Mouse (Mus musculus): ENCODE results near the gene Kmt2c. TPM values are rescaled to one million over a fixed set of nuclear protein-coding genes. Genes with fewer than 3 reads are reported as not detected.

Gene Kmt2c
- total and polyA plus RNA-seq, 2 experiments from 2014 or later, result 11.6 to 49.4 TPM

DNA sequence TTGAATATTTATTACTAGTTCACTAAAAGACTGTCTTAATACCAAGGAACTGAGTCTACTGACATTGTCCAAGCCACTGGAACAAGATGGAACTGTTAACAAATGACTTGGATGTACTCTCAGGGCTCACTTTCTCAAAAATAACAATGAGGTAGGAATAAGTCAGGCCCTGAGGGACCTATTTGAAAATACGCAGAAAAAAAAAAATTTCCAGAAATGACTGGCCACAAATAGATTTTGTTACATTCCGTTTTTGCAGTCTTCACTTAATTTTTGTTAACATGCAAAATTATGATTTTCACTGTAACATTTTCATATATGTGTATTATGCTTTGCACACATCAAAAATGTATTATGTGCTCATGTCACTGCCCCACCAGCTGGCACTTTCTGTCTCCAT, 167.3 kb downstream of the Kmt2c start:
- no peaks in the 10 kb centered on the region for H3K27me3 ChIP-seq (ENCODE audit: insufficient read depth, low read length)
- H3K4me1 ChIP-seq (ENCODE audit: insufficient read depth, low read length), result no peaks in the 10 kb centered on the region
- H3K4me2 ChIP-seq (ENCODE audit: low read depth, low read length, poor library complexity, severe bottlenecking), result no peak overlapping the region
- no peak overlapping the region for H3K27ac ChIP-seq (ENCODE audit: low read depth, low read length)
- peaks cover 12% of the 10 kb centered on the region; the same call in 1 of the 2 replicates for H3K36me3 ChIP-seq (ENCODE audit: insufficient read depth, low read length)
- no peak for ATAC-seq (ENCODE audit: low FRiP score)
- TF ChIP-seq CTCF (IDR thresholded peaks at IDR 0.05), result no peak
- no peaks in the 10 kb centered on the region for H3K9me3 ChIP-seq (ENCODE audit: low read length)
- 92% methylated on average over 2 of the region's 2 CpGs for WGBS
- no peak for DNase-seq (ENCODE audit: low spot score)
- no peak overlapping the region for H3K9ac ChIP-seq (replicated peaks; ENCODE audit: low read length, poor library complexity, severe bottlenecking)
- H3K4me3 ChIP-seq (ENCODE audit: low read depth, low read length), result no peak overlapping the region

DNA sequence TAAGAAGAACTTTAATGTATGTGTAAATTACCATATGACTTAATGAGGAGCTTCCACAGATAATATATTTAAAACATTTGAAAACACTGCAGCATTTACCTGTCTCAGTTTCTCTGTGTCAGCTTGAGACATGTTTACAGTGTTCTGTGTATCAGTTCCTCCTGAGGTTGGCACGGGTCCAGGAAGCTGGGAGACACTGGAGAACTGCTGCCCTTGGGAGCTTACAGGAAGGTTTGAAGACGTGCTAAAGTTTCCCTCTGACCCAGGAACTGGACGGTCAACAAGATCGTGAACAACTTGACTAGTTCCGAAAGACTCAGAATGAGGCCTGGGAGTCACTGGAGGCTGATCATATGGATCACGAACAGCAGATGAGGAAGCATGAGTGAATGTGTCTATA, 184.7 kb downstream of the Kmt2c start:
- H3K4me3 ChIP-seq (ENCODE audit: low read depth, low read length), result no peak overlapping the region
- no peaks in the 10 kb centered on the region for H3K27me3 ChIP-seq (ENCODE audit: insufficient read depth, low read length)
- H3K4me2 ChIP-seq (ENCODE audit: low read depth, low read length, poor library complexity, severe bottlenecking), result no peak overlapping the region
- TF ChIP-seq CTCF (IDR thresholded peaks at IDR 0.05), result no peak
- H3K9me3 ChIP-seq (ENCODE audit: low read length), result no peaks in the 10 kb centered on the region
- WGBS, result 90% methylated on average over 6 of the region's 6 CpGs
- DNase-seq (ENCODE audit: low spot score), result no peak
- H3K4me1 ChIP-seq (ENCODE audit: insufficient read depth, low read length), result no peaks in the 10 kb centered on the region
- H3K36me3 ChIP-seq (ENCODE audit: insufficient read depth, low read length), result peaks cover 36% of the 10 kb centered on the region
- H3K27ac ChIP-seq (ENCODE audit: low read depth, low read length), result no peak overlapping the region
- no peak for ATAC-seq (ENCODE audit: low FRiP score)
- no peak overlapping the region for H3K9ac ChIP-seq (replicated peaks; ENCODE audit: low read length, poor library complexity, severe bottlenecking)

- no peak overlapping the region for H3K9ac ChIP-seq (replicated peaks; ENCODE audit: low read length, poor library complexity, severe bottlenecking)
These were observed 188.4 kb downstream of the Kmt2c start for GRCm38 (mm10) chr5:25310226-25310625.

GRCm38 (mm10) chr5:25296830-25297229, 201.8 kb downstream of the Kmt2c start:
- H3K27me3 ChIP-seq (ENCODE audit: insufficient read depth, low read length), result no peaks in the 10 kb centered on the region
- H3K4me3 ChIP-seq (ENCODE audit: low read depth, low read length), result no peak overlapping the region
- no peak for TF ChIP-seq CTCF (IDR thresholded peaks at IDR 0.05)
- no peak overlapping the region for H3K4me2 ChIP-seq (ENCODE audit: low read depth, low read length, poor library complexity, severe bottlenecking)
- no peak overlapping the region for H3K27ac ChIP-seq (ENCODE audit: low read depth, low read length)
- peaks cover 29% of the 10 kb centered on the region for H3K36me3 ChIP-seq (ENCODE audit: insufficient read depth, low read length)
- H3K9ac ChIP-seq (replicated peaks; ENCODE audit: low read length, poor library complexity, severe bottlenecking), result no peak overlapping the region
- H3K4me1 ChIP-seq (ENCODE audit: insufficient read depth, low read length), result no peaks in the 10 kb centered on the region
- DNase-seq (ENCODE audit: low spot score) (peak; percentile 2), ATAC-seq (ENCODE audit: low FRiP score) (no peak)
- 30% methylated on average over 3 of the region's 3 CpGs for WGBS
- H3K9me3 ChIP-seq (ENCODE audit: low read length), result no peaks in the 10 kb centered on the region

More at GRCm38 (mm10) chr5:25310226-25310625, 188.4 kb downstream of the Kmt2c start:
- DNase-seq (ENCODE audit: low spot score) (no peak), ATAC-seq (ENCODE audit: low FRiP score) (no peak)
- no peaks in the 10 kb centered on the region for H3K27me3 ChIP-seq (ENCODE audit: insufficient read depth, low read length)
- peaks cover 34% of the 10 kb centered on the region for H3K36me3 ChIP-seq (ENCODE audit: insufficient read depth, low read length)
- 96% methylated on average over 2 of the region's 2 CpGs for WGBS
- TF ChIP-seq CTCF (IDR thresholded peaks at IDR 0.05), result no peak
- H3K4me3 ChIP-seq (ENCODE audit: low read depth, low read length), result no peak overlapping the region
- H3K4me1 ChIP-seq (ENCODE audit: insufficient read depth, low read length), result no peaks in the 10 kb centered on the region
- no peak overlapping the region for H3K27ac ChIP-seq (ENCODE audit: low read depth, low read length)
- no peak overlapping the region for H3K4me2 ChIP-seq (ENCODE audit: low read depth, low read length, poor library complexity, severe bottlenecking)
- H3K9me3 ChIP-seq (ENCODE audit: low read length), result no peaks in the 10 kb centered on the region

DNA sequence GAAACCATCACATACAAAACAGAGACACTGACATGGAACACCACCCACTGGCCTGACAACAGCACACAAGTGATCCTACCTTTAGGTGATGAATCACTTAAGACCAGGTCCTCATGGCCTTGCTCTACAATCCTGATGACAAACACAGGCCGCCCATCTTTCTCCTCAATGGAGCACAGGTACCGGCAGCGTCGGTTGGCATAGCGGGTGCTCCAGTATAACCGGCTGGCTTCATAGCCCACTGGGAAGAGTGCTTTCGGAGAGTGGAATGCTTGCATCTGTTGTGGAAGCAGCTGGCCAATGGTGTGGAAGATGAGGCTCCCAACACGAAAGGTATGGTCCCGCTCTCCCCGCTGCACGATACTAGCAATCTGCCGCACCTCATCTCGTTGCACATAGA, 214.6 kb downstream of the Kmt2c start:
- no peak for TF ChIP-seq CTCF (IDR thresholded peaks at IDR 0.05)
- no peak overlapping the region for H3K9ac ChIP-seq (replicated peaks; ENCODE audit: low read length, poor library complexity, severe bottlenecking)
- no peak for DNase-seq (ENCODE audit: low spot score)
- ATAC-seq (ENCODE audit: low FRiP score), result no peak
- WGBS, result 96% methylated on average over 13 of the region's 13 CpGs
- no peak overlapping the region for H3K27ac ChIP-seq (ENCODE audit: low read depth, low read length)
- no peak overlapping the region for H3K4me3 ChIP-seq (ENCODE audit: low read depth, low read length)
- H3K4me2 ChIP-seq (ENCODE audit: low read depth, low read length, poor library complexity, severe bottlenecking), result no peak overlapping the region
- no peaks in the 10 kb centered on the region for H3K4me1 ChIP-seq (ENCODE audit: insufficient read depth, low read length)
- H3K27me3 ChIP-seq (ENCODE audit: insufficient read depth, low read length), result no peaks in the 10 kb centered on the region
- peaks cover 67% of the 10 kb centered on the region for H3K36me3 ChIP-seq (ENCODE audit: insufficient read depth, low read length)
- no peaks in the 10 kb centered on the region for H3K9me3 ChIP-seq (ENCODE audit: low read length)

GRCm38 (mm10) chr5:25276365-25276764, 222.2 kb downstream of the Kmt2c start:
- Histone ChIP-seq H3K4me2 (ENCODE audit: low read depth, low read length, poor library complexity, severe bottlenecking) (no peak overlapping the region), H3K9me3 (ENCODE audit: low read length) (no peaks in the 10 kb centered on the region), H3K27me3 (ENCODE audit: insufficient read depth, low read length) (no peaks in the 10 kb centered on the region), H3K36me3 (ENCODE audit: insufficient read depth, low read length) (peaks cover 46% of the 10 kb centered on the region), H3K4me3 (ENCODE audit: low read depth, low read length) (no peak overlapping the region), H3K4me1 (ENCODE audit: insufficient read depth, low read length) (no peaks in the 10 kb centered on the region), H3K9ac (replicated peaks; ENCODE audit: low read length, poor library complexity, severe bottlenecking) (no peak overlapping the region), H3K27ac (ENCODE audit: low read depth, low read length) (no peak overlapping the region)
- no peak for TF ChIP-seq CTCF (IDR thresholded peaks at IDR 0.05)
- WGBS, result 73% methylated on average over 6 of the region's 6 CpGs
- no peak for DNase-seq (ENCODE audit: low spot score)
- ATAC-seq (ENCODE audit: low FRiP score), result no peak
